Mouse (Mus musculus) spleen, adult 12 weeks (tissue): ENCODE measurements around the gene Steap2.

ENCODE experiments used
- DNase-seq: peaks from one replicate; pipeline ENCODE4 v3.0.0; 2022; ENCODE audit warnings: low spot score

Gene Steap2

DNA sequence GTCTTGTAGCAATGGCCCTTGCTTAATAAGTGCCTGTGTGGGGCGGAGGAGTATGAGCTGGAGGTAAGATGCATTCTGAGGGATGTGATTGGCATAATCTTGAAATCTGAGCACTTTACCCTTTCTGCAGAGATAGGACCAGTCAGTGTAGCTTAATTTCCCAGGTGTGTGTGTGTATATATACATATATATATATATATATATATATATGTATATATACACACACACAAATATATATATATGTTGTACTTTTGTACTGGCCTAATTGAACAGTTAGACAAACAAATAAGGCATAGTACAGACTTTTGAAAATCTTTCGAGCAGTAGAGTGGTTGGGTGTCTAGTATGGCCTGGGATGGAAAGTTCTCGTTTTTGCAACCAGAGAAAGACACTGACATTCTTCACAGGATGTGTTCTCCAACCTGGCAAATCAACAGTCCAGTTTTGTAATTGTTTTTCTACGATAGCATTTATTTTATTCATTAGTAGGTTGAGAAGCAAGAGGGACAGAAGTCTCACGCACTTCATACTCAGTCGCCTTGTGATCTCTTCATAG, 29.9 kb downstream of the Steap2 start:
- no peak for DNase-seq

DNA sequence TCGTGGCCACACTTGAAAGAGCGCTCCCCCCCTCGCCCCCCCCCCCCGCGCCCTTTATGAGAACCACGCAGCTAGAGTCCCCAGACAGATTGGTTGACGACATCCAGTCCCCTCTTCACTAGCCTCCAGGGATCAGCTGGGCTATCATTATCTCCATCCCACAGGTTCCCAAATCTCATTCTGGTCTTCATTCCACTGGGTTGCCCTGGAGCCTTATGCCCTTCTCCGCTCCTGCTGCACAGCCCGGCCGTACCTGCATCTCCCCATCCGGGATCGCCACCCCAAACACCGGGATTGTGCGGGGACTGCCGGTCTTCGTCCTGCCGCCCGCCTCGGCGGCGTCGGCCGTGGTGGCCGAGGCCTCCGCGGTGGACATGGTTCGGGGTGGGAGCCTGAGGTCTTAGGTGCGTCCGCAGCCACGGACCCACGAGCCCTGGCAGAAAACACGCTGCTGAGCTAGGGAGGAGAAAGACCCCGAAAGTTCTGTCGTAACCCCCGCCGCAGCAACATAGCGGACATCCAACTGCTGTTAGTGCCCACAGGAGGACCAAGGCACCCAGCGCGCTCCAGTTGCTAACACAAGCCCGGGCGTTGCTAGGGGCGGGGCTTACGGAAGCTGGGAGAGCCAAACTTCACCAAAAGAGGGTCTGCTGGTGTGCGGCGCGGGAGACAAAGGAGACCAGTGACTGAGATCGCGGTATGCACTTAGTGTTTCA, 30.6 kb downstream of the Steap2 start, which contains the start of gene Cfap69:
Gene Cfap69, minus strand, starts transcription at position 585 of the 716 bp plus-strand sequence.
- DNase-seq, result no peak

DNA sequence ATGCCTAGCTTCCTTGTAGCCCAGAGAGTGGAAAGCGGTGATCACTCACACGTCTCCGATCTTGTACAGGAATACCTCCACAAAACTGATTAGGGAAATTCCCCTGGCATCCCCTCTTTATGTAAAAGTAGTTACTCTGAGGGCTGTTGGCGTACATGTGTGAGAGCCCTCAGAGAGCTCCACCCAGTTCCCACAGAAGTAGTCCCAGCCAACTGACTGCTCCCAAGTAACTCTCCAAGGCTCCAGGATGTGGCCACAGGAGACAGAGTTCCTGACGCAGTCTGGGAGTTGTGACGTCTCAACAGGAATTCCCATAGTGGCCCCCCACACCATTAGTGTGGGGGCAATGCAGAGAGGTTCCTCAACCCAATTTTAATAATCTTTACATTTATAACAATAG, 31.3 kb downstream of the Steap2 start:
- DNase-seq, result no peak

DNA sequence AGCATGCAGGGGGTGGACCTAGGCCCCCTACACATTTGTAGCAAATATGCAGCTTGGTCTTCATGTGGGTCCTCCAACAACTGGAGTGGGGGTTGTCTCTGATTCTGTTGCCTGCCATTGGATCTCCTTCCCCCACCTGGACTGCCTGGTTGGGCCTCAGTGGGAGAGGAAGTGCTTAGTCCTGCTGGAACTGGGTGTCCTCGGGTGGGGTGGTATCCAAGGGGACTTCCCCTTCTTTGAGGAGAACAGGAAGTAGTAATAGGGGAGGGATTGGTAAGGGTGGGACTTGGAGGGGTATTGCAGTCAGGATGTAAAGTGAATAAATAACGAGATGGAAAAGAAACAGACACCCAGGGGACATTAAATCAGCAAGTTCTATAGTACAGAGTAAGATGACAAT, 35.7 kb downstream of the Steap2 start:
- no peak for DNase-seq

DNA sequence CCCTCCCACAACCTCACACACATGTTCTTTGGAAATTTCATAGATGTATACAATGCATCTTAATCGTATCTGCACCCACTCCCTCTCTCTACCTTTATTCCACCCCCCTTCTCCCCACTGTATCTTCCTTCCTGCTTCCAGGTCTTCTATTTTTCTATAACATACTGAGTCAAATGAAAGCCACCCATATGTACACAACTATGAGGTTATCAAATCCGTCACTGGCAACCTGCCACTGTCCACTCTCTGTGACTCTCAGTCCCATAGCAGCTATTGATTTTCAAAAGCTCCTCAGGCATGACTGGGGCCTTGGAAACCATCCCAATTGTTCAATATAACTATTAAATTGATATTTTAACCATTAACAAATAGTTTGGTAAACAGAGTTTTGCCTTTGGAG, 36.4 kb downstream of the Steap2 start:
- no peak for DNase-seq

DNA sequence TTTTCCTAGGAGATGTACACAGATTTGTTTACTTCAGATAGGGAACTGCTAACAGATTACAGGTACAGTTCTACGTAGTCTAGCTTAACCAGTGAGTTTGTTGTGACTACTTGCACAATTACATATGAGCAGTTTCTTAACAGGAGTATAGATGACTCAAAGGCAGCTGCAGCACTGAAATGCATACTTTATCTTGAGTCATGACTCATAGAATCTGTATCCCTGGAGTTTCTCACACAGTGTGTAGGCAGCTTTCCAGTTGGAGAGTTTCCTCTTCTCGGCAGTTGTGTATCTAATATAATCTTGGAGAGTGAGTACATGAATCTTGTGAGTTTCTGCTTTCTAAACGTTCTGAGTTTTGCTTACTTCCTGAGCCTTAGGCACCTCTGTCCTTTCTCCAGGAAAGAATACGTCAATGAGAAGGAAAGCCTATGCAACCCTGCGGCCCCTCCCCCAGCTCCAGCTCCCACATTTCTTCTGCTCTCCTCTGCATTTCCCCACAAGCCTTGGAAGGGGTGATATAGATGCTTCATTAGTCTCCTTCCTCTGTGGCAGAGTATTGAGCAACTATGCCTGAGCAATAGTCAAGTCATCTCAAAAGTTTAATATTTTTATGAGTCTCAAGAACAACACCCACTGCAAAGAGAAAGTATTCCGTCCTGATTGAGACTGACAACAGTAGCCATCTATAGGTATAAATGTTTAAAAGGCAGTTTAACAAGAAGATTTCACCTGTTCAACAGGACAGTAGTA, 45.4 kb downstream of the Steap2 start:
- DNase-seq, result no peak

DNA sequence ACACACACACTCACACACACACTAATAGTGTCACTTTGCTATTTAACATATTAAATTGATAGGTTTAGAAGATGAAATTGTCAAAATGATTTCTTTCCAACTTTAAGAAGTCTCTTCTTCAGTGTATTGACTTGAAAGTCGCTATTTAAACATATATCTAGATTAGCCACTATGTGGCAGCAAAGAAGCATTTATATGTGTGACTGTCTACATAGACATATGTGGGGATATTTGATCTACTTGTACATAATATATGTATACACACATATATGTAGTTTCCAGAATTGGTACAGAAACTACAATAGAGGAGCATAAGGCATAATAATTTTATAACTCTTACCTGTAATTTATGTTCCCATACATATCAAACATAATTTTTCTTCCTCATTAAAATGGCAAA, 48.2 kb downstream of the Steap2 start:
- DNase-seq, result no peak

DNA sequence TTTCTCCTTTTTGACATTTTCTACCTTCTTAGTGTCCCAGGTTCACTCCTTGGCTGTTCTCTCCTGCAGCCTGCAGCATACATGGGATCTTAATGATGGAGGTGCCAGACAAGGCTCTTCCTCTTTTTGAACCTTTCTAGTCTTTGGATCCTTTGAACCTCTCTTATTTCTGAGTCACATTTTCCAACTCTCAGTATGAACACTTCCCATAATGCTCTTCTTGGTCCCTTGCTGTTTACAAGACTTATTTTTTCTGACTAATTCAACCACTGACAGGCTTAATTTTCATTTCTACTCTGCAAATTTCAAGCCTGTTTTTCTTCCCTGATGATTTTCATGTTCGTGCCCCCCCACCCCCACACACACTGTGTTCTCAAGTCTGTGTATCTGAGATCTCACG, 55.9 kb downstream of the Steap2 start:
- no peak for DNase-seq

DNA sequence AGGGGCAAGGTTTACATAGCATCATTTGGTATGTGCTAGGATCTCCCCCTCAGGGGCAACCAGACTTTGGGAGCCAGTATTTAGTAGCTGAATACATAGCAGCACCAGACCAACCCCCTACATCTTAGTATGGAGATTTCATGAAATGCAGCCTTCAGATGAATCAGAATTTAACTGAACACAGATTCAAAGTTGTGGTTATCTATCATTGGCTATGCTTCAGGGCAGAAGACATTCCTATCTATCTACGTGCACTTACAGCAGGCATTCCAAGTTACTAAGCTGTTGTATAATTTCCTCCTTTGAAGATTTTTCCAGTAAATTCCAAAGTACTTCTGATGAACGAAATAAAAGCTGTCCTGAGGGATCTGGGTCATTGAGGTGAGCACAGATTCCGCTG, 68.9 kb downstream of the Steap2 start:
- no peak for DNase-seq

DNA sequence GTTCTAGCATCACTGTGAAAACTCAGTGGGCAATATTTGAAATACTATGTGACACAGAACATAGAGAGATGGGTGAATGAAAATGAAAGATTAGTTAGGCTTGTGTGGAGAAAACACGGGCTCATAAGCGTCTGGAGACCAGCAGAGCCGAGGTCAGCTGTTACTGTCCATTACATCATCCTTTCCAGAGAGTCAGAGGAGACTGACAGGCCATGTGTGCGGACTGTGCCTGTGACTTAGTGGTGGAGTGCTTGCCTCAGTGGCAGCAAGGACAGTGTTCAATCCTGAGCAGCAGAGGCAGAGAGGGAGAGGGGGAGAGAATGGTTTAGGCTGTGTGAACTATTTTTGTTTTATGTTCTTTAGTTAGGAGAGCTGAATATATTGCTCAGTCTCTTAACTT, 76.0 kb downstream of the Steap2 start:
- DNase-seq, result no peak
